Mouse (Mus musculus) telencephalon, adult 2 months (tissue): Measurements from ENCODE around the gene Got1.

Source experiments
- DNase-seq: peaks from one replicate; pipeline ENCODE4 v3.0.0-alpha.2; 2011; ENCODE audit warnings: low read depth, low spot score

The Got1 gene

GRCm38 (mm10) chr19:43480512-43480911 lies 43.9 kb downstream of the Got1 start:
- DNase-seq, result no peak

- no peak for DNase-seq
Measured at GRCm38 (mm10) chr19:43479431-43479830, 45.0 kb downstream of the Got1 start.

- peak; percentile 51 for DNase-seq
Measured at GRCm38 (mm10) chr19:43478891-43479290, 45.5 kb downstream of the Got1 start.

- DNase-seq, result no peak
Measured at GRCm38 (mm10) chr19:43477436-43477835, 47.0 kb downstream of the Got1 start.

DNA sequence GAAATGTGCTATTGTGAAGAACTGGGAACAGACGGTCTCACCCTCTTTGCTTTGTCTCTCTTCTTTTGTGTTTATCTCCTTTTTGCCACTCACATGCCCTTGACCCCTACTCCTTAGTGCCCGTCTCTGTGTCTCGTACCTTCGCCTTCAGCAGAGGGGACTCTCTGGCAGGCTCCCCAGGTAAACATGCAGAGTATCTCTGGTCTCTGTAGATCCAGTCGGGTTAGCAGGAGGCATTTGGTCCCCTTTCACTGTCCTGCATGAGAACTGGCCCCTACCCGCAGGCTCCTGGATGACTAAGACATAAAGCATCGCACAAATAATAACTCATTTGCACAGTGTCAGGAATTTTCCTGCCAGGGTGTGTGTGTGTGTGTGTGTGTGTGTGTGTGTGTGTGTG lies 48.3 kb downstream of the Got1 start:
- DNase-seq, result no peak

GRCm38 (mm10) chr19:43475642-43476041 lies 48.8 kb downstream of the Got1 start:
- no peak for DNase-seq

GRCm38 (mm10) chr19:43472781-43473180 lies 51.6 kb downstream of the Got1 start:
- no peak for DNase-seq

- no peak for DNase-seq
Measured at GRCm38 (mm10) chr19:43472331-43472730, 52.1 kb downstream of the Got1 start.

DNA sequence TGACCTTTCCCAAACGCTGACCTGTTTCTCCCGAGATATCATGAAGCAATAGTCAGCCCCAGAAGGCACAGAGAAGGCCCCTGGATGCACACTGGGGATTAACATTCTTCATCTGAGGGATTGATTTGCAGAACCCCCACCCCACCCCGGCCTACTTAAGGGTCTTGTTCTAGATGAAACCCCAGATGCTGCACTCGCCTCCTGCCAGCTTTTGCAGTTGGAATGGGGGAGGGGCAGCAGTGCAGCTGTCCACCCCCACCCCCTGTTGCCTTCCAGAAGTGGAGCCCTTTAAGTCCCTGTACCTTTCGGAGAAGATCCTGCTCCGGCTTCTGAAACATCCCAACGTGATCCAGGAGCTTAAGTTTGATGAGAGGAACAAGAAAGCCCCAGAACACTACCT lies 55.1 kb downstream of the Got1 start:
- no peak for DNase-seq

GRCm38 (mm10) chr19:43467927-43468685 lies 56.3 kb downstream of the Got1 start:
- peak; percentile 54 for DNase-seq

GRCm38 (mm10) chr19:43465601-43466255 lies 58.7 kb downstream of the Got1 start:
- DNase-seq, result no peak

GRCm38 (mm10) chr19:43465076-43465475 lies 59.3 kb downstream of the Got1 start:
- DNase-seq, result no peak

DNA sequence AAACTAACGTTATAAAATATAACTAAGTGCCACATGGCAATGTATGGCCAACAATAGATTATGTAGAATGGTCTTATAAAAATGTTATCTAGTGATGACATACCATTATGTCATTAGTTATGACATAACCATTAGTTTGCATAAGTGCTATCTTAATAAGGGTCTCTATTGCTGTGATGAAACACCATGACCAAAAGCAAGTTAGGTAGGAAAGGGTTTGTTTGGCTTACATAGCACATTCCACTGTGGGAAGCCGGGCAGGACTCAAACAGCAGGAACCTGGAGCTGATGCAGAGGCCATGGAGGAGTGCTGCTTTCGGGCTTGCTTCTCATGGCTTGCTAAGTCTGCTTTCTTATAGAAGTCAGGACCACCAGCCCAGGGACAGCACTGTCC lies 60.1 kb downstream of the Got1 start:
- no peak for DNase-seq

DNA sequence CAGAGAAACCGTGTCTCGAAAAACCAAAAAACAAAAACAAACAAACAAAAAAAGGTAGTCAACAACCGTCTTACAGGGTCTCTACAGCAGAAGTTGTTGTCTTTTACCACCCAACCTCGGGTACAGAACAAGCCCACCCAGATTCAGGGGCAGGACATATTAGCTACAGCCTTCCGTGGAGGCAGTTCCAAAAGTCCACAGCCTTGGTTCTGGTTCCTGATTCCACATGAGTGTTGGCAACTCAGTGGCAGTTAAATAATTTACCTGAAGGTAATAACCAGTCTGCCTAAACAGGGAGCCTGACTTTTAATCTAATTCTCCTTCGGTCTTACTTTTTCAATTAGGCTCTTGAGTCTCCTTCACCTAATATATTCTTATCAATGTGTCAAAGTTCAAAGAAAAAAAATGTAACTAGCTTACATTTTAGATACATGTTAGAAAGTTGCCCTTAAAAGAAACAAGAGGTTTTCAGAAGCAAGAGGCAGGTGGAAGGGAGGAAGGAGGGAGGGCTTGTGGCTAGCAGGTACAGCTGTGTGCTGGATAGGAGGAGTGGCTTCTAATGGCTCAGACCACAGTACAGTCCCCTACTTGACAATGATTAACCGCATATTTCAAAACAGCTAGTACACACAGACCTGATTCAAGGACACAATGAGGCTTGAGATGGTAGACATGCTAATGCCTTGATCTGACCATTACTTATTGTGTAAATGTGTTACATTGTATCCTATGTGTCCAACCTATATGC lies 60.7 kb downstream of the Got1 start:
- no peak for DNase-seq

DNA sequence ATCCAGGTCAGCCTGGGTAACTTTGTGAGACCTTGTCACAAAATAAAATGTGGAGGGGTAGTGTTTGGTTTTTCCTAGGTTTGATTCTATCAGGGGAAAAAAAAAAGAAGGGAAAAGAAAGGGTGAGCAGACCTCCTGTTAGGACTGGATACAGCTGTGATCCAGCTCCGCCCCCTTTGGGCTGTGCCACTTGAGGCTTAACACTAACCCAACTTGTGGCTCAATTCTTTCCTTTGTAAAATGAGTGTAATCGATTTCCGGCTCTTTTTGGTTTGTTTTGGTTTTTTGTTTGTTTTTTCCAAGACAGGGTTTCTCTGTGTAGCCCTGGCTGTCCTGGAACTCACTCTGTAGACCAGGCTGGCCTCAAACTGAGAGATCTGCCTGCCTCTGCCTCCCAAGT lies 62.3 kb downstream of the Got1 start:
- no peak for DNase-seq

DNA sequence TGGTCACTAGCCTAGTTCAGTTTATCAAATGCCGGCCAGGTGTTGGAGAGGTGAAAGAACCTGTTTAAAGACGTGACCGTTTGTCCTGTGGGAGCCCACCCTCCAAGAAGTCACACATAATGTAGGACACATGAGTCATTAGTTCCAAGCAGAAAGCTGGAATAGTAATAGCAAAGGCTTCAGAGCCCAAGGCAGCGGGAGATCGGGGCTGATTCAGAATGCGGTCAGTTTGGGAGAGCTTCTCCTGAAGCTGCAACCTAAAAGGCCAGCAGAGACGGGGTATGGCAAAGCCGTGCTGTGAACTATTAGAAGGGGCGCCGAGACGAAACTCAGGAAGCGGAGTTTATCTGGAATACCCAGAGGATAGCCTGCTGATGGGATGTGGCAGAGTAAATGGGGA lies 63.9 kb downstream of the Got1 start:
- DNase-seq, result no peak

GRCm38 (mm10) chr19:43459948-43460347 lies 64.5 kb downstream of the Got1 start:
- no peak for DNase-seq

- DNase-seq, result no peak
Measured at GRCm38 (mm10) chr19:43453025-43453424, 71.4 kb downstream of the Got1 start.

- peak; percentile 88 for DNase-seq
Measured at GRCm38 (mm10) chr19:43452176-43452575, 72.2 kb downstream of the Got1 start.

GRCm38 (mm10) chr19:43451563-43451962 lies 72.8 kb downstream of the Got1 start:
- DNase-seq, result no peak
